Mouse (Mus musculus) forebrain, embryonic 16.5 days (tissue): Measurements from ENCODE around the gene Brf1. TPM values are rescaled to one million over a fixed set of nuclear protein-coding genes. Genes with fewer than 3 reads are reported as not detected.

Source experiments
- ATAC-seq: fragments of 200-750 bp; cut with Nextera tagmentation; 2 replicates; pipeline ENCODE4 v1.8.0; 2017; ENCODE audit warnings: mild to moderate bottlenecking, moderate library complexity
- H3K27ac ChIP-seq: fragments of 300-500 bp; sonication (generic); 2 replicates; pipeline ENCODE4 v1.5.1; 2014; ENCODE audit warnings: low read length, control low read depth
- H3K27me3 ChIP-seq: fragments of 300-500 bp; sonication (generic); replicated peaks from 2 replicates; pipeline ENCODE4 v1.6.1; 2014; ENCODE audit warnings: low read length; ENCODE audit not compliant: control insufficient read depth, insufficient read depth
- H3K36me3 ChIP-seq: fragments of 300-500 bp; sonication (generic); 2 replicates; pipeline ENCODE4 v1.6.1; 2014; ENCODE audit not compliant: control insufficient read depth, insufficient read depth
- H3K4me1 ChIP-seq: fragments of 300-500 bp; sonication (generic); replicated peaks from 2 replicates; pipeline ENCODE4 v1.6.1; 2014; ENCODE audit warnings: low read length; ENCODE audit not compliant: control insufficient read depth, insufficient read depth
- H3K4me2 ChIP-seq: fragments of 300-500 bp; sonication (generic); 2 replicates; pipeline ENCODE4 v1.6.1; 2014; ENCODE audit warnings: mild to moderate bottlenecking, low read length, control low read depth
- H3K4me3 ChIP-seq: fragments of 300-500 bp; sonication (generic); replicated peaks from 2 replicates; pipeline ENCODE4 v1.5.1; 2014; ENCODE audit warnings: mild to moderate bottlenecking, low read length, control low read depth
- H3K9ac ChIP-seq: fragments of 300-500 bp; sonication (generic); replicated peaks from 2 replicates; pipeline ENCODE4 v1.6.1; 2014; ENCODE audit warnings: low read depth, low read length, control low read depth
- H3K9me3 ChIP-seq: fragments of 300-500 bp; sonication (generic); 2 replicates; pipeline ENCODE4 v1.6.1; 2016; ENCODE audit warnings: low read length; ENCODE audit not compliant: control insufficient read depth
- WGBS: fragments of 180-500 bp; shearing (Covaris S2); extraction: QIAGEN DNeasy Blood & Tissue Kit; methylation state at CpG from one replicate; pipeline ENCODE4 v1.1.7; 2014; 5-methylcytosine and 5-hydroxymethylcytosine counted together
- polyA plus RNA-seq: library from polyadenylated mRNA; unstranded; fragments of >200 nt; fragmentation: Nextera tagmentation; extraction: Ambion mirVana; gene quantifications from 2 replicates; pipeline ENCODE4 v1.2.1, GENCODE M21; 2015

Gene Brf1
- polyA plus RNA-seq, 1 experiment from 2014 or later, result 64.6 TPM

- Histone ChIP-seq H3K4me1 (peaks cover 9% of the 10 kb centered on the region), H3K9me3 (no peaks in the 10 kb centered on the region), H3K27me3 (peaks cover 6% of the 10 kb centered on the region; the same call in 1 of the 2 replicates), H3K27ac (no peak overlapping the region), H3K4me3 (no peak overlapping the region), H3K9ac (no peak overlapping the region), H3K36me3 (no peaks in the 10 kb centered on the region), H3K4me2 (no peak overlapping the region)
- peak; percentile 30; the same call in 1 of the 2 replicates for ATAC-seq
- 20% methylated on average over 3 of the region's 3 CpGs for WGBS
Measured at GRCm38 (mm10) chr12:112922541-112922940, 78.0 kb downstream of the Brf1 start.

DNA sequence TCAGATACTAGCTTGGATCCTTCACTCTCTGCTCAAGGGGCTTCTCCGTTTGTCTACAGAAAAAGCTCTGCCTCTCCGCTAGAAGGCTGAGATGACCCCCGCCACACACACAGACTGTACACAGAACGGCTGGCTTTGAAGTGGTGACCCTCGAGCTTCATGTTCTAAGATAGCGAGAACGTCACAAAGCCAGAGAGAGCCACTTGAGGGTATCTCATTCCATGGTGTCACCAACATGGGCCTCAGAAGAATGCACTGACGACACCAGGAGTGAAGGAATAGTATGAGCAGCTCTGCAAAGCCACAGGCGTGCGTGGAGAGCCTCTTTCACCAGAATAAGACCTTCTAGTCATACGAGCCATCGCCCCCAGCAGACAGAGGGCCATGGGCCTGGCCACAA lies 79.0 kb downstream of the Brf1 start:
- no peak overlapping the region for H3K4me3 ChIP-seq
- no peaks in the 10 kb centered on the region; the same call in 1 of the 2 replicates for H3K4me1 ChIP-seq
- H3K27me3 ChIP-seq, result no peaks in the 10 kb centered on the region
- H3K27ac ChIP-seq, result no peak overlapping the region
- no peak for ATAC-seq
- no peak overlapping the region for H3K9ac ChIP-seq
- no peaks in the 10 kb centered on the region for H3K36me3 ChIP-seq
- H3K9me3 ChIP-seq, result no peaks in the 10 kb centered on the region
- no peak overlapping the region for H3K4me2 ChIP-seq
- WGBS, result 86% methylated on average over 12 of the region's 12 CpGs

DNA sequence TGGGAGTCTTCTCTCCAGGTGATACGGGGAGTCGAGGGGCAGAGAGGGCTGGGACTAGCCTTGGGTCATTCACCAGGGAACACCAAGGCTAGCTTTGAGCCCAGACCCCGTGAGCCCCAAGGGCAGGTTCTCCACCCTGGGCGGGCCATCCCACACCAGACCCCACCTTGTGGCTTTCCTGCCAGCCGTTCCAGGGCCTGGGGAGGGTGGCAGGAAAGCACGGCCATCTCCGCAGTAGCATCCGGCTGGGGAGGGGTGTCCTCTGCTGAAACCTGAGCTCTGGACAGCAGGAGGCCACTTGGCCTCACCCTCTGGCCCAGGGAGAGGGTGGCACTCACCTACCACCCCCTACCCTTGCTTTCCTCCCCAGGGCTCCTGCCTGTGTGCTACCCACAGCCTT lies 82.6 kb downstream of the Brf1 start:
- no peak for ATAC-seq
- no peaks in the 10 kb centered on the region; the same call in 1 of the 2 replicates for H3K4me1 ChIP-seq
- no peak overlapping the region for H3K9ac ChIP-seq
- H3K4me2 ChIP-seq, result no peak overlapping the region
- no peak overlapping the region for H3K27ac ChIP-seq
- no peak overlapping the region for H3K4me3 ChIP-seq
- H3K27me3 ChIP-seq, result no peaks in the 10 kb centered on the region
- no peaks in the 10 kb centered on the region; the same call in 1 of the 2 replicates for H3K36me3 ChIP-seq
- WGBS, result 65% methylated on average over 8 of the region's 8 CpGs
- H3K9me3 ChIP-seq, result no peaks in the 10 kb centered on the region

- Histone ChIP-seq H3K4me3 (no peak overlapping the region), H3K4me1 (no peaks in the 10 kb centered on the region; the same call in 1 of the 2 replicates), H3K4me2 (no peak overlapping the region), H3K9ac (no peak overlapping the region), H3K36me3 (no peaks in the 10 kb centered on the region; the same call in 1 of the 2 replicates), H3K27ac (no peak overlapping the region), H3K27me3 (no peaks in the 10 kb centered on the region), H3K9me3 (no peaks in the 10 kb centered on the region)
- 79% methylated on average over 11 of the region's 11 CpGs for WGBS
- no peak for ATAC-seq
Measured at GRCm38 (mm10) chr12:112917486-112917885, 83.0 kb downstream of the Brf1 start.

- no peak overlapping the region for H3K27ac ChIP-seq
- H3K4me3 ChIP-seq, result no peak overlapping the region
- WGBS, result 88% methylated on average over 16 of the region's 16 CpGs
- H3K27me3 ChIP-seq, result no peaks in the 10 kb centered on the region
- no peak overlapping the region for H3K9ac ChIP-seq
- no peak overlapping the region for H3K4me2 ChIP-seq
- no peaks in the 10 kb centered on the region for H3K9me3 ChIP-seq
- no peaks in the 10 kb centered on the region for H3K4me1 ChIP-seq
- no peak for ATAC-seq
- no peaks in the 10 kb centered on the region; the same call in 1 of the 2 replicates for H3K36me3 ChIP-seq
Measured at GRCm38 (mm10) chr12:112916698-112917400, 83.7 kb downstream of the Brf1 start.

- no peaks in the 10 kb centered on the region for H3K27me3 ChIP-seq
- H3K4me3 ChIP-seq, result no peak overlapping the region
- no peak overlapping the region for H3K9ac ChIP-seq
- no peaks in the 10 kb centered on the region for H3K9me3 ChIP-seq
- H3K4me1 ChIP-seq, result no peaks in the 10 kb centered on the region
- no peak overlapping the region for H3K27ac ChIP-seq
- ATAC-seq, result 0 out of 2 replicates have a peak, but pooled peaks have one; percentile 13
- no peak overlapping the region for H3K4me2 ChIP-seq
- peaks cover 9% of the 10 kb centered on the region for H3K36me3 ChIP-seq
- WGBS, result 55% methylated on average over 13 of the region's 13 CpGs
Measured at GRCm38 (mm10) chr12:112915587-112915986, 84.9 kb downstream of the Brf1 start.

GRCm38 (mm10) chr12:112914527-112914926 lies 86.0 kb downstream of the Brf1 start:
- Histone ChIP-seq H3K9ac (no peak overlapping the region), H3K27me3 (no peaks in the 10 kb centered on the region), H3K4me3 (no peak overlapping the region), H3K9me3 (no peaks in the 10 kb centered on the region), H3K4me2 (no peak overlapping the region), H3K4me1 (no peaks in the 10 kb centered on the region), H3K36me3 (peaks cover 16% of the 10 kb centered on the region), H3K27ac (no peak overlapping the region)
- no peak for ATAC-seq
- 91% methylated on average over 11 of the region's 11 CpGs for WGBS

- Histone ChIP-seq H3K4me2 (no peak overlapping the region), H3K9ac (no peak overlapping the region), H3K4me1 (no peaks in the 10 kb centered on the region), H3K27me3 (no peaks in the 10 kb centered on the region), H3K36me3 (peaks cover 20% of the 10 kb centered on the region), H3K4me3 (no peak overlapping the region), H3K9me3 (no peaks in the 10 kb centered on the region), H3K27ac (no peak overlapping the region)
- ATAC-seq, result no peak
- WGBS, result 87% methylated on average over 28 of the region's 28 CpGs
Measured at GRCm38 (mm10) chr12:112912951-112913745, 87.4 kb downstream of the Brf1 start.

- ATAC-seq, result no peak
- Histone ChIP-seq H3K4me2 (no peak overlapping the region), H3K27ac (no peak overlapping the region), H3K9ac (no peak overlapping the region), H3K36me3 (peaks cover 20% of the 10 kb centered on the region), H3K27me3 (no peaks in the 10 kb centered on the region), H3K4me1 (no peaks in the 10 kb centered on the region), H3K9me3 (no peaks in the 10 kb centered on the region), H3K4me3 (no peak overlapping the region)
- WGBS, result 95% methylated on average over 17 of the region's 17 CpGs
Measured at GRCm38 (mm10) chr12:112911701-112912100, 88.8 kb downstream of the Brf1 start.
